Mouse (Mus musculus) embryonic facial prominence, embryonic 11.5 days (tissue): ENCODE results near the gene Smug1. TPM values are rescaled to one million over a fixed set of nuclear protein-coding genes. Genes with fewer than 3 reads are reported as not detected.

ENCODE experiments used
- ATAC-seq: fragments of 200-750 bp; cut with Nextera tagmentation; replicated peaks from 2 replicates; pipeline ENCODE4 v1.8.0; 2017; ENCODE audit warnings: low read depth; ENCODE audit not compliant: insufficient number of reproducible peaks, low FRiP score, low TSS enrichment
- DNase-seq: peaks from one replicate; pipeline ENCODE4 v3.0.0-alpha.2; 2015; ENCODE audit warnings: low spot score
- H3K27ac ChIP-seq: fragments of 300-500 bp; sonication (generic); replicated peaks from 2 replicates; pipeline ENCODE4 v1.5.1; 2014; ENCODE audit warnings: mild to moderate bottlenecking, low read depth, low read length, control low read depth
- H3K27me3 ChIP-seq: fragments of 300-500 bp; sonication (generic); 2 replicates; pipeline ENCODE4 v1.6.1; 2014; ENCODE audit warnings: mild to moderate bottlenecking, low read length, moderate library complexity, mixed read lengths; ENCODE audit not compliant: control insufficient read depth, insufficient read depth
- H3K36me3 ChIP-seq: fragments of 300-500 bp; sonication (generic); replicated peaks from 2 replicates; pipeline ENCODE4 v1.6.1; 2014; ENCODE audit warnings: low read depth, mild to moderate bottlenecking, low read length, moderate library complexity, mixed read lengths; ENCODE audit not compliant: control insufficient read depth, insufficient read depth
- H3K4me1 ChIP-seq: fragments of 300-500 bp; sonication (generic); 2 replicates; pipeline ENCODE4 v1.6.1; 2014; ENCODE audit warnings: low read length, mixed read lengths; ENCODE audit not compliant: control insufficient read depth, insufficient read depth
- H3K4me2 ChIP-seq: fragments of 300-500 bp; sonication (generic); 2 replicates; pipeline ENCODE4 v1.6.1; 2014; ENCODE audit warnings: low read depth, mild to moderate bottlenecking, control low read depth, low read length, moderate library complexity
- H3K4me3 ChIP-seq: fragments of 300-500 bp; sonication (generic); 2 replicates; pipeline ENCODE4 v1.5.1; 2014; ENCODE audit warnings: low read depth, low read length, control low read depth
- H3K9ac ChIP-seq: fragments of 300-500 bp; sonication (generic); replicated peaks from 2 replicates; pipeline ENCODE4 v1.6.1; 2014; ENCODE audit warnings: mild to moderate bottlenecking, control low read depth, low read length
- H3K9me3 ChIP-seq: fragments of 300-500 bp; sonication (generic); replicated peaks from 2 replicates; pipeline ENCODE4 v1.6.1; 2016; ENCODE audit warnings: mild to moderate bottlenecking, low read length, inconsistent platforms, mixed read lengths; ENCODE audit not compliant: control insufficient read depth
- WGBS: fragments of 180-500 bp; shearing (Covaris S2); extraction: QIAGEN DNeasy Blood & Tissue Kit; methylation state at CpG from one replicate; pipeline ENCODE4 v1.1.7; 2014; 5-methylcytosine and 5-hydroxymethylcytosine counted together
- polyA plus RNA-seq: library from polyadenylated mRNA; unstranded; fragments of >200 nt; fragmentation: Nextera tagmentation; extraction: Ambion mirVana; gene quantifications from 2 replicates; pipeline ENCODE4 v1.2.1, GENCODE M21; 2014

Gene Smug1
- polyA plus RNA-seq, 1 experiment from 2014 or later: 17.8 TPM

- Histone ChIP-seq H3K4me3 (no peak overlapping the region), H3K9ac (no peak overlapping the region), H3K27me3 (peaks cover 10% of the 10 kb centered on the region; the same call in 1 of the 2 replicates), H3K9me3 (no peaks in the 10 kb centered on the region), H3K4me1 (no peaks in the 10 kb centered on the region; the same call in 1 of the 2 replicates), H3K36me3 (no peaks in the 10 kb centered on the region), H3K4me2 (no peak overlapping the region), H3K27ac (no peak overlapping the region)
- ATAC-seq: no peak
- DNase-seq: no peak
- 71% methylated on average over 11 of the region's 11 CpGs for WGBS
Measured at GRCm38 (mm10) chr15:103120594-103120993, 46.3 kb downstream of the Smug1 start.

GRCm38 (mm10) chr15:103115726-103116125 is 51.2 kb downstream of the Smug1 start:
- Histone ChIP-seq H3K4me2 (no peak overlapping the region; the same call in 1 of the 2 replicates), H3K9me3 (no peaks in the 10 kb centered on the region), H3K27ac (peak overlapping the region; percentile 20; the same call in 1 of the 2 replicates), H3K27me3 (peaks cover 12% of the 10 kb centered on the region), H3K36me3 (no peaks in the 10 kb centered on the region), H3K4me3 (no peak overlapping the region), H3K9ac (no peak overlapping the region), H3K4me1 (peaks cover 5% of the 10 kb centered on the region)
- WGBS: 33% methylated on average over 5 of the region's 5 CpGs
- DNase-seq (no peak), ATAC-seq (no peak)

GRCm38 (mm10) chr15:103115256-103115655 is 51.6 kb downstream of the Smug1 start:
- Histone ChIP-seq H3K9ac (no peak overlapping the region; the same call in 1 of the 2 replicates), H3K27ac (peak overlapping the region; percentile 20; the same call in 1 of the 2 replicates), H3K4me1 (peaks cover 5% of the 10 kb centered on the region), H3K4me2 (peak overlapping the region; percentile 27; the same call in 1 of the 2 replicates), H3K4me3 (no peak overlapping the region), H3K27me3 (peaks cover 12% of the 10 kb centered on the region), H3K36me3 (no peaks in the 10 kb centered on the region), H3K9me3 (no peaks in the 10 kb centered on the region)
- peak; percentile 61 for DNase-seq
- ATAC-seq: peak; percentile 83
- WGBS: under 1% methylated on average over 9 of the region's 9 CpGs

GRCm38 (mm10) chr15:103113077-103113476 is 53.8 kb downstream of the Smug1 start:
- Histone ChIP-seq H3K27me3 (peaks cover 15% of the 10 kb centered on the region), H3K36me3 (no peaks in the 10 kb centered on the region), H3K4me3 (no peak overlapping the region), H3K4me2 (no peak overlapping the region), H3K9me3 (no peaks in the 10 kb centered on the region), H3K9ac (no peak overlapping the region), H3K27ac (no peak overlapping the region), H3K4me1 (peaks cover 5% of the 10 kb centered on the region)
- WGBS: 76% methylated on average over 6 of the region's 6 CpGs
- ATAC-seq (no peak), DNase-seq (no peak)

GRCm38 (mm10) chr15:103112309-103112708 is 54.6 kb downstream of the Smug1 start:
- Histone ChIP-seq H3K4me2 (no peak overlapping the region), H3K9ac (no peak overlapping the region), H3K4me3 (no peak overlapping the region), H3K36me3 (no peaks in the 10 kb centered on the region), H3K27me3 (peaks cover 18% of the 10 kb centered on the region), H3K9me3 (no peaks in the 10 kb centered on the region), H3K4me1 (peaks cover 5% of the 10 kb centered on the region), H3K27ac (no peak overlapping the region)
- ATAC-seq: no peak
- no peak for DNase-seq
- WGBS: 48% methylated on average over 2 of the region's 2 CpGs

- no peak for ATAC-seq
- Histone ChIP-seq H3K4me2 (no peak overlapping the region), H3K4me3 (no peak overlapping the region), H3K27me3 (peaks cover 9% of the 10 kb centered on the region; the same call in 1 of the 2 replicates), H3K4me1 (peaks cover under 1% of the 10 kb centered on the region; the same call in 1 of the 2 replicates), H3K27ac (no peak overlapping the region), H3K9ac (no peak overlapping the region), H3K36me3 (no peaks in the 10 kb centered on the region), H3K9me3 (no peaks in the 10 kb centered on the region)
- 21% methylated on average over 4 of the region's 4 CpGs for WGBS
- no peak for DNase-seq
Measured at GRCm38 (mm10) chr15:103109940-103110339, 57.0 kb downstream of the Smug1 start.

GRCm38 (mm10) chr15:103108066-103108676 is 58.7 kb downstream of the Smug1 start:
- Histone ChIP-seq H3K4me3 (no peak overlapping the region), H3K9ac (no peak overlapping the region), H3K36me3 (no peaks in the 10 kb centered on the region), H3K27me3 (peaks cover 26% of the 10 kb centered on the region), H3K4me1 (no peaks in the 10 kb centered on the region), H3K4me2 (no peak overlapping the region), H3K27ac (no peak overlapping the region), H3K9me3 (no peaks in the 10 kb centered on the region)
- ATAC-seq (no peak), DNase-seq (no peak)
- 58% methylated on average over 8 of the region's 8 CpGs for WGBS

- DNase-seq (no peak), ATAC-seq (no peak)
- Histone ChIP-seq H3K36me3 (no peaks in the 10 kb centered on the region), H3K9ac (no peak overlapping the region), H3K27ac (no peak overlapping the region), H3K9me3 (no peaks in the 10 kb centered on the region), H3K4me2 (no peak overlapping the region), H3K4me3 (no peak overlapping the region), H3K4me1 (no peaks in the 10 kb centered on the region; the same call in 1 of the 2 replicates), H3K27me3 (peaks cover 40% of the 10 kb centered on the region)
- WGBS: 6% methylated on average over 2 of the region's 2 CpGs
Measured at GRCm38 (mm10) chr15:103106201-103106600, 60.7 kb downstream of the Smug1 start.
